Mouse (Mus musculus) lung, embryonic 14.5 days (tissue): ENCODE measurements around the gene Olfr1394. TPM values are rescaled to one million over a fixed set of nuclear protein-coding genes. Genes with fewer than 3 reads are reported as not detected.
A peak's percentile ranks its signal among the peaks of the same experiment; 100 is the strongest.

Source experiments
- ATAC-seq: fragments of 200-750 bp; cut with Nextera tagmentation; 2 replicates; pipeline ENCODE4 v1.8.0; 2017; ENCODE audit warnings: mild to moderate bottlenecking, moderate TSS enrichment, moderate library complexity; ENCODE audit not compliant: insufficient read depth
- DNase-seq: peaks from one replicate; pipeline ENCODE4 v3.0.0-alpha.2; 2015
- H3K27ac ChIP-seq: fragments of 300-500 bp; sonication (generic); 2 replicates; pipeline ENCODE4 v1.5.1; 2014; ENCODE audit warnings: low read depth, mild to moderate bottlenecking, moderate library complexity
- H3K27me3 ChIP-seq: fragments of 300-500 bp; sonication (generic); 2 replicates; pipeline ENCODE4 v1.6.1; 2014; ENCODE audit warnings: low read length, control low read depth; ENCODE audit not compliant: insufficient read depth
- H3K36me3 ChIP-seq: fragments of 300-500 bp; sonication (generic); 2 replicates; pipeline ENCODE4 v1.6.1; 2014; ENCODE audit warnings: control low read depth; ENCODE audit not compliant: insufficient read depth
- H3K4me1 ChIP-seq: fragments of 300-500 bp; sonication (generic); 2 replicates; pipeline ENCODE4 v1.6.1; 2014; ENCODE audit warnings: antibody characterized with exemption, control low read depth; ENCODE audit not compliant: insufficient read depth
- H3K4me2 ChIP-seq: fragments of 300-500 bp; sonication (generic); 2 replicates; pipeline ENCODE4 v1.6.1; 2014; ENCODE audit warnings: mild to moderate bottlenecking
- H3K4me3 ChIP-seq: fragments of 300-500 bp; sonication (generic); 2 replicates; pipeline ENCODE4 v1.5.1; 2014; ENCODE audit warnings: low read depth, low read length
- H3K9ac ChIP-seq: fragments of 300-500 bp; sonication (generic); 2 replicates; pipeline ENCODE4 v1.6.1; 2014
- H3K9me3 ChIP-seq: fragments of 300-500 bp; sonication (generic); 2 replicates; pipeline ENCODE4 v1.6.1; 2016; ENCODE audit warnings: low read depth, low read length, control low read depth
- CTCF ChIP-seq: IDR thresholded peaks from 2 replicates; pipeline ENCODE4 v1.5.1; 2016; ENCODE audit warnings: antibody characterized with exemption, low read depth
- WGBS: fragments of 180-500 bp; shearing (Covaris S2); extraction: QIAGEN DNeasy Blood & Tissue Kit; methylation state at CpG from one replicate; pipeline ENCODE4 v1.1.7; 2014; 5-methylcytosine and 5-hydroxymethylcytosine counted together
- polyA plus RNA-seq: library from polyadenylated mRNA; unstranded; fragments of >200 nt; fragmentation: Nextera tagmentation; extraction: Ambion mirVana; gene quantifications from 2 replicates; pipeline ENCODE4 v1.2.1, GENCODE M21; 2014

Gene Olfr1394
- polyA plus RNA-seq, 1 experiment from 2014 or later: not detected

GRCm38 (mm10) chr11:49203129-49203768, 49.1 kb downstream of the Olfr1394 start, which contains the start of gene Zfp62:
Zfp62 (plus strand) TSS chr11:49203292.
- H3K4me1 ChIP-seq: peaks cover 11% of the 10 kb centered on the region; the same call in 1 of the 2 replicates
- under 1% methylated on average over 44 of the region's 47 CpGs for WGBS
- ATAC-seq (peak; percentile 93), DNase-seq (peak; percentile 98)
- peak within 1 kb of the TSS; percentile 81 for H3K4me3 ChIP-seq
- H3K27ac ChIP-seq: peak within 1 kb of the TSS; percentile 99
- no peaks in the 10 kb centered on the region for H3K27me3 ChIP-seq
- no peak for TF ChIP-seq CTCF
- peaks cover 13% of the 10 kb centered on the region; the same call in 1 of the 2 replicates for H3K36me3 ChIP-seq
- H3K9me3 ChIP-seq: no peaks in the 10 kb centered on the region
- peak within 1 kb of the TSS; percentile 91 for H3K4me2 ChIP-seq
- H3K9ac ChIP-seq: peak within 1 kb of the TSS; percentile 99

GRCm38 (mm10) chr11:49203771-49204497, 49.8 kb downstream of the Olfr1394 start:
- DNase-seq (peak; percentile 66), ATAC-seq (peak; percentile 75)
- H3K27me3 ChIP-seq: no peaks in the 10 kb centered on the region

GRCm38 (mm10) chr11:49205080-49205590, 51.0 kb downstream of the Olfr1394 start:
- H3K36me3 ChIP-seq: peaks cover 13% of the 10 kb centered on the region; the same call in 1 of the 2 replicates
- H3K9me3 ChIP-seq: no peaks in the 10 kb centered on the region
- no peak for DNase-seq
- H3K9ac ChIP-seq: no peak overlapping the region
- peak overlapping the region; percentile 91 for H3K4me2 ChIP-seq
- 62% methylated on average over 6 of the region's 6 CpGs for WGBS
- no peaks in the 10 kb centered on the region for H3K27me3 ChIP-seq
- H3K4me1 ChIP-seq: peaks cover 11% of the 10 kb centered on the region; the same call in 1 of the 2 replicates
- ATAC-seq: no peak
- TF ChIP-seq CTCF: no peak
- H3K4me3 ChIP-seq: peak overlapping the region; percentile 81; the same call in 1 of the 2 replicates
- H3K27ac ChIP-seq: no peak overlapping the region

More at GRCm38 (mm10) chr11:49203771-49204497, 49.8 kb downstream of the Olfr1394 start:
- no peak for TF ChIP-seq CTCF
- peak overlapping the region; percentile 99 for H3K27ac ChIP-seq
- peak overlapping the region; percentile 81 for H3K4me3 ChIP-seq
- peaks cover 13% of the 10 kb centered on the region; the same call in 1 of the 2 replicates for H3K36me3 ChIP-seq
- H3K4me1 ChIP-seq: peaks cover 11% of the 10 kb centered on the region; the same call in 1 of the 2 replicates
- H3K4me2 ChIP-seq: peak overlapping the region; percentile 91
- peak overlapping the region; percentile 99 for H3K9ac ChIP-seq
- H3K9me3 ChIP-seq: no peaks in the 10 kb centered on the region
- WGBS: under 1% methylated on average over 24 of the region's 24 CpGs

- peaks cover 13% of the 10 kb centered on the region; the same call in 1 of the 2 replicates for H3K36me3 ChIP-seq
- DNase-seq (no peak), ATAC-seq (no peak)
- H3K9me3 ChIP-seq: no peaks in the 10 kb centered on the region
- H3K4me3 ChIP-seq: no peak overlapping the region
- H3K4me1 ChIP-seq: peaks cover 11% of the 10 kb centered on the region; the same call in 1 of the 2 replicates
- no peak overlapping the region for H3K9ac ChIP-seq
- no peak overlapping the region for H3K27ac ChIP-seq
- WGBS: 97% methylated on average over 1 of the region's 1 CpGs
- TF ChIP-seq CTCF: no peak
- H3K27me3 ChIP-seq: no peaks in the 10 kb centered on the region
- no peak overlapping the region for H3K4me2 ChIP-seq
These were observed 53.3 kb downstream of the Olfr1394 start for GRCm38 (mm10) chr11:49207495-49207894.

Other genes starting within 250 kb of the Olfr1394 start
- gene Psme2b, start 208.2 kb upstream of the Olfr1394 start, polyA plus RNA-seq: 2.3 TPM in 2 replicates
- gene Olfr56, start 175.5 kb upstream of the Olfr1394 start, polyA plus RNA-seq: not detected in 2 replicates
- 0.72 and 1.0 TPM in 2 replicates for gene 9930111J21Rik1, start 175.0 kb upstream of the Olfr1394 start, polyA plus RNA-seq
- gene Gm12185, start 162.2 kb upstream of the Olfr1394 start, polyA plus RNA-seq: not detected in 2 replicates
- 0.28 TPM in 1 of 2 replicates, not detected in the other for gene Tgtp1, start 160.2 kb upstream of the Olfr1394 start, polyA plus RNA-seq
- 0.38 and 0.79 TPM in 2 replicates for gene 9930111J21Rik2, start 103.1 kb upstream of the Olfr1394 start, polyA plus RNA-seq
- 0.09 and 0.16 TPM in 2 replicates for gene Tgtp2, start 90.2 kb upstream of the Olfr1394 start, polyA plus RNA-seq
- 1.2 and 1.8 TPM in 2 replicates for gene Ifi47, start 77.8 kb upstream of the Olfr1394 start, polyA plus RNA-seq
- gene Olfr1396, start 39.5 kb upstream of the Olfr1394 start, polyA plus RNA-seq: not detected in 2 replicates
- gene Olfr1395, start 12.1 kb upstream of the Olfr1394 start, polyA plus RNA-seq: not detected in 2 replicates
- 0.89 and 1.1 TPM in 2 replicates for gene Btnl9, start 32.8 kb downstream of the Olfr1394 start, polyA plus RNA-seq
- 42.0 and 42.8 TPM in 2 replicates for gene Zfp62, start 48.9 kb downstream of the Olfr1394 start, polyA plus RNA-seq
- gene Mgat1, start 89.8 kb downstream of the Olfr1394 start, polyA plus RNA-seq: 59.3 and 60.0 TPM in 2 replicates
- gene Olfr1393, start 123.9 kb downstream of the Olfr1394 start, polyA plus RNA-seq: not detected in 2 replicates
- gene Olfr1392, start 130.9 kb downstream of the Olfr1394 start, polyA plus RNA-seq: not detected in 2 replicates
- not detected in 2 replicates for gene Olfr10, start 150.4 kb downstream of the Olfr1394 start, polyA plus RNA-seq
- gene Olfr1391, start 168.4 kb downstream of the Olfr1394 start, polyA plus RNA-seq: not detected in 2 replicates
- not detected in 2 replicates for gene Olfr1390, start 180.8 kb downstream of the Olfr1394 start, polyA plus RNA-seq